Mouse (Mus musculus) spleen, postnatal 0 days (tissue): ENCODE data around the gene Matn3. TPM values are rescaled to one million over a fixed set of nuclear protein-coding genes. Genes with fewer than 3 reads are reported as not detected.

Experiments used
- polyA plus RNA-seq: library from polyadenylated mRNA; unstranded; fragments of >200 nt; fragmentation: Nextera tagmentation; extraction: Ambion mirVana; gene quantifications from 2 replicates; pipeline ENCODE4 v1.2.1, GENCODE M21; 2015

The Matn3 gene
- 0.05 and 0.08 TPM in 2 replicates for polyA plus RNA-seq

DNA sequence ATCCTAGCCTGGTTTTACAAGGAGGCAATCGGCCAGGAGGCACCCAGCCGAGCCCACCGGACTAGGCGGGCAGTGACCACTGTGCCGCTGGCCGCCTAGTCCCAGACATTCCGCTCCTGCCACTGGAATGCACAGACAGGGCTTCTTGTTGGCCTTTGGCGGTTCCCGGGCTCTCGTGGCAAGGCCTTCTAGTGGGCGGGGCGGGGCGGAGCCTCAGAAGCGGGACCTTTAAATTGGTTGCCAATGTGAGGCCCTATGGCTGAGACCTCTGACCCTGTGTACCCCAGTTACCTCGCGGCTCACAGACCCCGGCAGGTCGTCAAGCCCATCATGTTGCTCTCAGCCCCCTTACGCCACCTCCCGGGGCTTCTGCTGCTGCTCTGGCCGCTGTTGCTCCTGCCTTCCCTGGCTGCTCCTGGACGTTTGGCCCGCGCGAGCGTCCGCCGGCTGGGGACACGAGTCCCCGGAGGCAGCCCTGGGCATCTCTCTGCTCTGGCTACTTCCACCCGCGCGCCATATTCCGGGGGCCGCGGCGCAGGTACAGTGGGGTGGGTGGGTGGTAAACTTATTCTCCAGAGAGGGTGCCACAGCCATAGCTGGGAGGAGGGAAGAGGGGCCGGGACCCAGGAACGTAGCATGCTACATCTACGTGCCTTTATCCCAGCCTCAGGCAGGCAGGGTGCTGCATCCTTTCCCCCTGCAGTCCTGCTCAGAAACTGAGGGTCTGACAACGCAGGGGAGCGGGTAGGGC, at the start of gene Matn3:
TSS of gene Matn3 (plus strand) at position 216 of the 751 bp plus-strand sequence.

GRCm38 (mm10) chr12:8921394-8922368, 26.0 kb upstream of the Matn3 start, which contains the start of gene Laptm4a:
TSS of gene Laptm4a (plus strand) at chr12:8921664.

GRCm38 (mm10) chr12:8973820-8974465, 26.2 kb downstream of the Matn3 start, which contains the start of gene Wdr35:
TSS of gene Wdr35 (plus strand) at chr12:8973892.

Other genes with a start within 250 kb of the Matn3 start
- gene Sdc1, start 176.6 kb upstream of the Matn3 start, polyA plus RNA-seq, result 6.7 and 8.9 TPM in 2 replicates
- gene Laptm4a, start 26.3 kb upstream of the Matn3 start, polyA plus RNA-seq, result 141 and 160 TPM in 2 replicates
- gene Wdr35, start 26.0 kb downstream of the Matn3 start, polyA plus RNA-seq, result 2.5 TPM in 2 replicates
- 17.4 and 19.4 TPM in 2 replicates for gene Ttc32, start 82.1 kb downstream of the Matn3 start, polyA plus RNA-seq